Mouse (Mus musculus) neural tube, embryonic 12.5 days (tissue): ENCODE data around the gene Fhl2. TPM values are rescaled to one million over a fixed set of nuclear protein-coding genes. Genes with fewer than 3 reads are reported as not detected.
"Not testable (repeated sequence)": the region's sequence is repeated elsewhere in the genome, so short reads cannot be mapped to it uniquely, and the experiment has no call there.

ENCODE experiments used
- ATAC-seq: fragments of 200-750 bp; cut with Nextera tagmentation; 2 replicates; pipeline ENCODE4 v1.8.0; 2017; ENCODE audit warnings: low read depth, mild to moderate bottlenecking, moderate TSS enrichment, moderate library complexity; ENCODE audit not compliant: low FRiP score
- H3K27ac ChIP-seq: fragments of 300-500 bp; sonication (generic); 2 replicates; pipeline ENCODE4 v1.5.1; 2016
- H3K27me3 ChIP-seq: fragments of 300-500 bp; sonication (generic); replicated peaks from 2 replicates; pipeline ENCODE4 v1.6.1; 2016; ENCODE audit warnings: mild to moderate bottlenecking
- H3K36me3 ChIP-seq: fragments of 300-500 bp; sonication (generic); 2 replicates; pipeline ENCODE4 v1.6.1; 2016; ENCODE audit warnings: mild to moderate bottlenecking
- H3K4me1 ChIP-seq: fragments of 300-500 bp; sonication (generic); 2 replicates; pipeline ENCODE4 v1.6.1; 2016
- H3K4me2 ChIP-seq: fragments of 300-500 bp; sonication (generic); replicated peaks from 2 replicates; pipeline ENCODE4 v1.6.1; 2016; ENCODE audit warnings: mild to moderate bottlenecking
- H3K4me3 ChIP-seq: fragments of 300-500 bp; sonication (generic); 2 replicates; pipeline ENCODE4 v1.5.1; 2016
- H3K9ac ChIP-seq: fragments of 300-500 bp; sonication (generic); 2 replicates; pipeline ENCODE4 v1.6.1; 2016; ENCODE audit warnings: mild to moderate bottlenecking
- H3K9me3 ChIP-seq: fragments of 300-500 bp; sonication (generic); 2 replicates; pipeline ENCODE4 v1.6.1; 2016; ENCODE audit warnings: mild to moderate bottlenecking
- WGBS: fragments of 180-500 bp; shearing (Covaris S2); methylation state at CpG from one replicate; pipeline ENCODE4 v1.1.7; 2016; 5-methylcytosine and 5-hydroxymethylcytosine counted together
- polyA plus RNA-seq: library from polyadenylated mRNA; unstranded; fragments of >200 nt; fragmentation: Nextera tagmentation; extraction: Ambion mirVana; gene quantifications from 2 replicates; pipeline ENCODE4 v1.2.1, GENCODE M21; 2016

The Fhl2 gene
- polyA plus RNA-seq, 1 experiment from 2014 or later, result 16.8 TPM

DNA sequence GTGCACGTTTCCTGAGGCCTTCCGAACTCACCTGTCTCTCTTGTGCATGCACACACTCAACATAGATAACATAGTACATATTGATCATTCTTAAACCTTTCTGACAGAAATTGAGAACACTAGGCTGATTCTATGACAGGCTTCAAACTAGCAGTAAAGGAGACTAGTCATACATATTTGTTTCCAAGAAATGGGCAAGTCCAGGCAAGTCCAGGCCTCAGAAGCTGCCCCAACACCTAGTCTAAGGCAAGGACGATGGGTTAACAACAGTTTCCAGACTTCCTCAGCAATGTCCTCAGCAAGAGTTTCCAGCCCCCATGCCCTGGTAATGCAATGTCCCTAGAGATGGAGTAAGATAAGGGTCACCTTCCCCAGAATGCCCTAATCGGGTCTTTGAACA is 53.0 kb downstream of the Fhl2 start:
- no peak overlapping the region for H3K9ac ChIP-seq
- no peaks in the 10 kb centered on the region for H3K36me3 ChIP-seq
- ATAC-seq, result no peak
- H3K4me3 ChIP-seq, result no peak overlapping the region
- no peaks in the 10 kb centered on the region for H3K4me1 ChIP-seq
- H3K27ac ChIP-seq, result no peak overlapping the region
- no peaks in the 10 kb centered on the region for H3K9me3 ChIP-seq
- H3K4me2 ChIP-seq, result no peak overlapping the region
- no peaks in the 10 kb centered on the region for H3K27me3 ChIP-seq
- 92% methylated on average over 4 of the region's 4 CpGs for WGBS

DNA sequence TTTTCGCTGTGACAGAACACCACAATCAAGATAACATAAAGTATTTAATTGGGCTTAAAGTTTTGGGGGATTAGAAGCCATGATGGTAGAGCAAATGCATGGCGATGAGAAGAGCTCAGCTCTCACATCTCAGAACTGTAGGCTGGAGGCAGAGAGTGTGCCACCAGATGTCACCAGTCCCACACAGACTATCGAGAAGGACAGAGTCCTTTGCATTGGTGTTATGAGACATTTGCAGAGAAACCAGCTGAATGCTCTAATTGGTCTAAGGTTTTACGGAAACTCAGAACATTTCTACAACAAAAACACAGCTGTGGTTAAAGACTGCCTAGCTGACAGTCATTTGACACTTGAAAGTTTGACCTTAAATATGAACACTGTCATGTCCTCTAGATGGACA is 53.5 kb downstream of the Fhl2 start:
- H3K36me3 ChIP-seq, result no peaks in the 10 kb centered on the region
- no peaks in the 10 kb centered on the region for H3K9me3 ChIP-seq
- no peaks in the 10 kb centered on the region for H3K27me3 ChIP-seq
- H3K4me1 ChIP-seq, result no peaks in the 10 kb centered on the region
- no peak overlapping the region for H3K4me2 ChIP-seq
- H3K9ac ChIP-seq, result no peak overlapping the region
- no peak overlapping the region for H3K4me3 ChIP-seq
- 85% methylated on average over 4 of the region's 4 CpGs for WGBS
- H3K27ac ChIP-seq, result no peak overlapping the region
- ATAC-seq, result no peak

DNA sequence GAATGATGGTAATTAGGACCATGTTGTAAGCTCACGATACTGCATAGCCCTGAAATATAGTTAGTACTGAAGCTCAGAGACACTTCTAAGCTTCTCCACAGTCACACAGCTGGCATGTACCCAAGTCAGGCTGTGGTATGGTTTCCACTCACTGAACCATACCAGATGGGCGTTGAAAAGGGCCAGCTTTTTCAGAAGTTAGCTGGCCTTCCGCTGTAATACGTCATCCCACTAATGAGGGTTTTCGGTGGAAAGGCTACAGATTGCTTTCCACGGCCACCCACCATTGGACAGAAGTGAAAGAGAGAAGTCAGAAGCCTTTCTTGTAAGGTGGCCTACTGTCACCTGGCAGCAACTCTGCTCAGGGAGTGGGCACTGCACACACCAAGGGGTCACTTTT is 53.9 kb downstream of the Fhl2 start:
- Histone ChIP-seq H3K9me3 (no peaks in the 10 kb centered on the region), H3K36me3 (no peaks in the 10 kb centered on the region), H3K4me1 (no peaks in the 10 kb centered on the region), H3K9ac (no peak overlapping the region), H3K27ac (no peak overlapping the region), H3K4me2 (no peak overlapping the region), H3K27me3 (no peaks in the 10 kb centered on the region), H3K4me3 (no peak overlapping the region)
- 81% methylated on average over 6 of the region's 6 CpGs for WGBS
- no peak for ATAC-seq

DNA sequence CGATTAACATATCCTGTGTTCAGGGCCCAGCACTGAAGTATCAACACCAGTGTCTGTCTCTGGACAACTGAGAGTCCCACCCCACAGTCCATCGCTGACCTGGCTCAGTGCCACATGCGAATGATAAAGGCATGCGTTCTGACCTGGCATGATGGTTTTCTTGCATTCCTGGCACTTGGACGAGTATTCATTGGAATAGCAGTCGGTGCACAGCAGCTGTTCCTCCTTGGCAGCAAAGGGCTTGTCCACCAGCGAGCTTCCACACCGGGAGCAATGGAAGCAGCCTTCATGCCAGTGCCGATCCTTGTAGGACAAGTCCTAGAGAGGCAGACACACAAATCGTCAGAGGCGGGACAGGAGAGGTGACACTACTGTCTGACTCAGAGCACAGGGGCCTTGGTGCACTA is 55.2 kb downstream of the Fhl2 start:
- Histone ChIP-seq H3K4me3 (no peak overlapping the region), H3K4me1 (no peaks in the 10 kb centered on the region), H3K9ac (no peak overlapping the region), H3K4me2 (no peak overlapping the region), H3K27ac (no peak overlapping the region), H3K27me3 (no peaks in the 10 kb centered on the region), H3K36me3 (0 out of 2 replicates have a peak, but pooled peaks cover 2% of the 10 kb centered on the region), H3K9me3 (no peaks in the 10 kb centered on the region)
- ATAC-seq, result no peak
- WGBS, result 84% methylated on average over 11 of the region's 11 CpGs

DNA sequence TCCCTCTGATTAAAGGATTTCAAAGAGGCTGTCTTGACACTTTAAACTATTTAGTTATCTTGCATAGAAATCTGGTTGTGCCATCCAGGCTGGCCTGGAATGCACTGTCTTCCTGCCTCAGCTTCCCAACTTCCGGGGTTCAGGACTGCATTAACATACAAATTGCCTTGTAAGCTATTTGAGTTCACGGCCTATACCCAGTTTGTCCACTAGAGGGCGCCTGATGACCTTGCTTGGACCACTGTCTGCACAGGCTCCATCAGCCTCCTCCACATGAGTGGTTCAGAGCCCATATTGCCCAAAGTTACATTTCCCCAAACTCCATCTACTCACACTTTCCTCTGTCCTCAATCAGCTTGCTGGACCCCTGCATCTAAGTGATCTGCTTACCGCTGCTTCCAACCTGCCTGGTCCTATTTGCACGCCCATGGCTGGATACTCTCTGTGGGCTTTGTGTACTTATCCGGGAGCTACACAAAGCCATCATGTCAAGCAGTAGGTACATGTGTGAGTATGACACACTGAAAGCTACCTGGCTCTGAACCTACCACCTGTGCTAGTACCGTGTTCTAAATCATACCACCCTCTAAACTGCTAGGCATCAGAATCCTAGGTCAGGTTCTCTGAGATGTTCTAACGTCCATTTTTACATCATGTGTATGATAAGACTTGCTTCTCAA is 57.1 kb downstream of the Fhl2 start:
- H3K27ac ChIP-seq, result no peak overlapping the region

DNA sequence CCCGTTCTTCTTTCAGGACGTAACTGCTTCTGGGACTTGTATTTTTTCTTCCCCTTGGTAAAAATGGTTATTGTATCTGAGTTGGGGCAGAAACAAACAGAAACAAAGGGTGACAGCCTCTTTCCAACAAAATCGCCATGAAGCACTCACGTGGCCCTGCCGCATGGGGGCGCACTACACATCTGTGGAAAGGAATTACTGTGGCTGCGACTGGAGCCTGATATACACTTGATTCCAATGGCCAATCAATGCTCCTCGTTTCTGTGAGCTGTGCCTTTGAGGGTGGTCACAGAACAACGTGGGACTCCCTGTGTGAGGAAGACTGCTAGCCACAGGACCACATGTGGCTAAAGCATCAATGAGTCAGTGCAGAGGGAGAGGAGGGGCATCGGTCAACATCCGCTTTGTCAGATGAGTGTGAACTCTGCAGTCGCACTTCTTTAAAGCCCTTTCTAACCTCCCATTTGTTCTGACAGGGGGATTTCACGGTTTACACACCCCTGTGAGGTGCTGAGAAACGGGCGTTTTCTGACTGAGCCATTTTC is 58.4 kb downstream of the Fhl2 start:
- Histone ChIP-seq H3K36me3 (0 out of 2 replicates have a peak, but pooled peaks cover 5% of the 10 kb centered on the region), H3K27me3 (no peaks in the 10 kb centered on the region), H3K9me3 (no peaks in the 10 kb centered on the region), H3K4me3 (no peak overlapping the region), H3K4me2 (no peak overlapping the region), H3K27ac (no peak overlapping the region), H3K9ac (no peak overlapping the region), H3K4me1 (no peaks in the 10 kb centered on the region)
- no peak for ATAC-seq
- 74% methylated on average over 15 of the region's 15 CpGs for WGBS

More for the DNA sequence above, 57.1 kb downstream of the Fhl2 start:
- H3K4me2 ChIP-seq, result no peak overlapping the region
- H3K4me1 ChIP-seq, result no peaks in the 10 kb centered on the region
- no peak overlapping the region for H3K9ac ChIP-seq
- WGBS, result 53% methylated on average over 8 of the region's 8 CpGs
- 0 out of 2 replicates have a peak, but pooled peaks cover 5% of the 10 kb centered on the region for H3K36me3 ChIP-seq
- no peaks in the 10 kb centered on the region for H3K27me3 ChIP-seq
- no peaks in the 10 kb centered on the region for H3K9me3 ChIP-seq
- ATAC-seq, result peak; percentile 89
- H3K4me3 ChIP-seq, result no peak overlapping the region

DNA sequence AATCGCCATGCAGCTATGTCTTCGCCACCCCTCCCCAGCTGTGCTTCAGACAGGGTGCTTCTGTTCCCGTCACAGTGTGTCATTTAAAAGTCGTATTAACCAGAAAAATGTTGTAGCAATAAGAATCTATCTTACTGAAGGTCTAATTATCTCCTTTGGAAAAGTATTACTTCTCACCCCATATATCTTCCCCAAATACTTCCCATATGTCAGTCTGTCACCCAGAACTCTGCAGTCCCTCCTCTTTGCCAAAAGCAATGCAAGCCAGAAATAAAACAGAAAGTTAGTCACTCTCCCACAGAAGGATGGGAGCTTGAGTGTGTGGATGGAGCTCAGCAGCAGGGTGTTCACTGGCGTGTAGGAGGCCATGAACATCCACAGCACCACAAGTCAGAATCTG is 59.5 kb downstream of the Fhl2 start:
- no peaks in the 10 kb centered on the region for H3K4me1 ChIP-seq
- no peaks in the 10 kb centered on the region for H3K27me3 ChIP-seq
- H3K36me3 ChIP-seq, result 0 out of 2 replicates have a peak, but pooled peaks cover 5% of the 10 kb centered on the region
- 90% methylated on average over 5 of the region's 5 CpGs for WGBS
- no peak for ATAC-seq
- H3K4me3 ChIP-seq, result no peak overlapping the region
- H3K9ac ChIP-seq, result no peak overlapping the region
- no peaks in the 10 kb centered on the region for H3K9me3 ChIP-seq
- H3K4me2 ChIP-seq, result no peak overlapping the region
- no peak overlapping the region for H3K27ac ChIP-seq

DNA sequence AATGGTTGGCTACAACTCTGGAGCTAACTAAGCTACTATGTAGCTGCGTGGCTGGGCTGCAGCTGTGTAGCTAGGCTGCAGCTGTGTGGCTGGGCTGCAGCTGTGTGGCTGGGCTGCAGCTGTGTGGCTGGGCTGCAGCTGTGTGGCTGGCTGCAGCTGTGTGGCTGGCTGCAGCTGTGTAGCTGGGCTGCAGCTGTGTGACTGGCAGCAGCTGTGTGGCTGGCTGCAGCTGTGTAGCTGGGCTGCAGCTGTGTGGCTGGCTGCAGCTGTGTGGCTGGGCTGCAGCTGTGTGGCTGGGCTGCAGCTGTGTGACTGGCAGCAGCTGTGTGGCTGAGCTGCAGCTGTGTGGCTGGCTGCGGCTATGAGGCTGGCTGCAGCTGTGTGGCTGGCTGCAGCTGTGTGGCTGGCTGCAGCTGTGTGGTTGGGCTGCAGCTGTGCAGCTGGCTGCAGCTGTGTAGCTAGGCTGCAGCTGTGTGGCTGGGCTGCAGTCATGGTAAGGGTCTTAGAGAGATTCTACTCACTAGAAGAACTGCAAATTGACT is 60.2 kb downstream of the Fhl2 start:
- H3K36me3 ChIP-seq, H3K4me3 ChIP-seq, H3K9ac ChIP-seq, H3K27me3 ChIP-seq, H3K4me1 ChIP-seq, ATAC-seq, H3K4me2 ChIP-seq, H3K9me3 ChIP-seq, H3K27ac ChIP-seq: not testable (repeated sequence)
- 83% methylated on average over 2 of the region's 2 CpGs for WGBS

DNA sequence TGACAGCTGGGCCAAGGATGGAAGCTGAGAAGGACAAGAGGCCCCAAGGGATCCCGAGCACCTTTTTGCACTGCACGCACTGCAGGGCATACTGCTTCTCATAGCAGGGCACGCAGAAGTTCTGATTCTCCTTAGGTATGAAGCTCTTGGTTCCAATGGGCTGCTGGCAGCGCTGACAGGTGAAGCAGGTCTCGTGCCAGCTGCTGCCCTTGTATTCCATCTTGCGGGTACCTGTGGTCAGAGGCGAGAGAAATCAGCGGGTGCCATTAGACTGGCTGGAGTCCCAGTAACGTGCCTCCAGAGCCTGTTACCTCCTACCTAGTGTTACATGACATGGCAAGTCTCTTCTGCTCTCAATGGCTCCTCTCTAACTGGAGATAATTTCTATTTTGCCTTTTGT is 65.2 kb downstream of the Fhl2 start:
- H3K4me3 ChIP-seq, result no peak overlapping the region
- H3K9ac ChIP-seq, result no peak overlapping the region
- H3K27ac ChIP-seq, result no peak overlapping the region

DNA sequence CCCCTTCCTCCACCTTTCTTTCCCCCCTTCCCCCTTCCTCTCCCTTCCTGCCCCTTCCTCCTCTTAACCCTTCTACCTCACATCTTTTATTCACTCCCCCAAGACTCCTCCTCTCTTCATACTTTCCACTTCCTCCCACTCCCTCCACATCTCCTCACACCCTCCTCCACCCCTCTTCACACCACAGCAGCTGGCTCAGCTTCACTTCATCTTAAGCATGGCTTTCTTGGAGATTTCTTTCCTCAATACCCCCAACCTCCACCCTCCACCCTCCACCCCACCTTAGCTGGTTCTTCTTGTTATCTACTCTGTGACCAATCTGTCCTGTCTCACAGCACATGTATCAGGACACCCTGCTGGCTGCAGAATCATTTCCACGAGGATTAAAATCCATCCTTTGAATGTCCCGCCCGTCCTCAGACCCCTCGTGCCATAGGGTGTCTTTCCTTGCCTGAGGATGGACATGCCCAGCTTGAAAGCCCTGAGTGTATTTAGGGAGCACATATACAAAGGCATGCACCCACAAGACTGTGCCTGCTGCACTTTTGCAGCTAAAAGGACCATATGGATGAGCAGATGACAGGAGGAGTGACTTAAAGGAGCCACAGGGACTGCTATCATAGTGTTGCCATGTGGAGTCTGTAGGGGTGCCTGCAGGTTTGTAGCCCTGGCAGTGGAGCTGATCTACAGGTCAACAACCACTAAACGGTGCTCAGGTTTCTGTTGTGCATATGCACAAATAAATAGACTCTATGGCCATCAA is 66.4 kb downstream of the Fhl2 start:
- no peak for ATAC-seq
- H3K9ac ChIP-seq, result no peak overlapping the region
- WGBS, result 77% methylated on average over 5 of the region's 5 CpGs
- no peaks in the 10 kb centered on the region for H3K27me3 ChIP-seq
- H3K4me1 ChIP-seq, result no peaks in the 10 kb centered on the region
- H3K4me2 ChIP-seq, result no peak overlapping the region
- H3K4me3 ChIP-seq, result no peak overlapping the region
- H3K9me3 ChIP-seq, result no peaks in the 10 kb centered on the region
- H3K36me3 ChIP-seq, result no peaks in the 10 kb centered on the region
- H3K27ac ChIP-seq, result no peak overlapping the region

More for the DNA sequence above, 65.2 kb downstream of the Fhl2 start:
- Histone ChIP-seq H3K4me2 (no peak overlapping the region), H3K9me3 (no peaks in the 10 kb centered on the region), H3K4me1 (no peaks in the 10 kb centered on the region), H3K36me3 (0 out of 2 replicates have a peak, but pooled peaks cover 3% of the 10 kb centered on the region), H3K27me3 (no peaks in the 10 kb centered on the region)
- 95% methylated on average over 9 of the region's 9 CpGs for WGBS
- no peak for ATAC-seq

DNA sequence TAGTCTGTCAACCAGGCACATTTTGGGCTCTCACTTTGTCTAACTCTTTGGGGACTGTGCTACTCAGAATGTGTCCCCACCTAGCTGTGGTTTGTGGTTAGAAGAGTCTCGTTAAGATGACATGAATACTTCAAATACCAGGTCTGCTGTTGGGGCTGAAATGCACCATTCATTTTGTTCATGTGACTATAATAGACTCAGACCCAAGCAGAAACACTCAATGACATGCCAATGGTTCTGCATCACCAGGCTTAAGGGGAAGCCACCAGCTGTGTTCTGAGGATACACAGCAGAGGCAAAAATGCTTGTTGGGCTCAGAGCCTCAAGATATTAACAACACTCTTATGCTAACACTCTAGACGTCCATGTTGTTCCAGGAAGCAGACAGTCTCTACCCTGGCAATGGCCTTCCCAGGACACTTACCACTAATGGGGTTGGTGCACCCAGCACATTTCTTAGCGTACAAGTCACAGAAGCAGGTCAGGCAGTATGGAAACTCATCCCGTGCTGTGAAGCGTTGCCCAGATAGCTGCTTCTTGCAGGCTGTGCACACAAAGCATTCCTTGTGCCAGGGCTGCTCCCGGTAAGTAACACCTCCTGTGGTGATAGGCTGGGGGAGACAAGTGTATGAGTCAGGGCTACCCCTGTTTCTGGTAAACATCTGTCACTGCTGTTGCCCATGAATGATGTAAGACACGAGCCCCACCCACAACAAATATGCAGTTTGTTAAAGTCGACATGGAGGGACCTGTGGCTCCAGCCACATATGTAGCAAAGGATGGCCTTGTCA is 68.8 kb downstream of the Fhl2 start:
- Histone ChIP-seq H3K9ac (no peak overlapping the region), H3K9me3 (no peaks in the 10 kb centered on the region), H3K4me2 (no peak overlapping the region), H3K36me3 (no peaks in the 10 kb centered on the region; the same call in 1 of the 2 replicates), H3K4me1 (no peaks in the 10 kb centered on the region), H3K27ac (no peak overlapping the region), H3K27me3 (no peaks in the 10 kb centered on the region), H3K4me3 (no peak overlapping the region)
- ATAC-seq, result no peak
- WGBS, result 81% methylated on average over 8 of the region's 8 CpGs

DNA sequence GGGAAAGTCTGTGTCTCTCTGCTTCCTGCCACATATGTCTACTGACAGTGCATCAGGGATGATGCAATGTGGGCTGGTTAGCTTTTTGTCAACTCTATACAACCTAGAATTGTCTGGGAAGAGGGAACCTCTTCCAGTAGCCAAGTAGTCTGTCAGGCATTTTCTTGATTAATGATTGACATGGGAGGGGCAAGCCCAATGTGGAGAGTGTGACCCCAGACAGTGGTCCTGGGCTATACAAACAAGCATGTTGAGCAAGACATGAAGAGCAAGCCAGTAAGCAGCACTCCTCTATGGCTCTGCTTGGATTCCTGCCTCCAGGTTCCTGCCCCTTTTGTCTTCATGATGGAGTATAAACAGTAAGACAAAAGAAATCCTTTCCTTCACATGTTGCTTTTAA is 69.6 kb downstream of the Fhl2 start:
- Histone ChIP-seq H3K4me1 (no peaks in the 10 kb centered on the region), H3K36me3 (no peaks in the 10 kb centered on the region; the same call in 1 of the 2 replicates), H3K9me3 (no peaks in the 10 kb centered on the region), H3K27ac (no peak overlapping the region), H3K27me3 (no peaks in the 10 kb centered on the region), H3K4me2 (no peak overlapping the region), H3K9ac (no peak overlapping the region), H3K4me3 (no peak overlapping the region)
- no peak for ATAC-seq
